Mouse (Mus musculus): ENCODE data around the gene Rbm5.

Rbm5 gene

DNA sequence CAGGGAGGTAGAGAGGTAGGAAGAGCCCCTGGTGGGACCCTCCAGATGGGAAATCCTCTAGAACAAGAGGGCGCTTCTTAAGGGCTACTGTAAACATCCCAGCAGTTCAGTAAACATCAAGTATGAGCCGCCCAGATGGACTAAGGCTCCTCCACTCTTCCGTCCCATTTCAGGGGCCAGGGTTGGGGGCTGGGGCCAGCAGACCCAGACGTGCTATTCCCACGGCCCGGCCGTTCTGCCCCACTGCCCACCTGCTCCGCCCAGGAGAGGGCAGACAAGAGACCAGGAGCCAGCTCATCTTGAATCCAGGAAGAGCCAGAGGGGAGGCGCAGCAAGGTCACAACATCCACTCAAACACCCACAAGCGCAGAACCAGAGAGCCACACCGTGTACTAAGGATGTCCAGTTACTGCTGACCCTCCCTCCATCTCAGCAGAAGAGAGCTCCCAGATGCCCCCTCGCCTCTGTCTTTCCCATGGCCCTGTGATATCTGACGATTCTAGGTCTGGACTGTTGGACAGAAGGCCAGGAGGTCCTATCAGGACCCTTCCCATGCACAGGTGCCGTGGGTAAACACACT is 72.1 kb downstream of the Rbm5 start:
- no peak for DNase-seq

DNA sequence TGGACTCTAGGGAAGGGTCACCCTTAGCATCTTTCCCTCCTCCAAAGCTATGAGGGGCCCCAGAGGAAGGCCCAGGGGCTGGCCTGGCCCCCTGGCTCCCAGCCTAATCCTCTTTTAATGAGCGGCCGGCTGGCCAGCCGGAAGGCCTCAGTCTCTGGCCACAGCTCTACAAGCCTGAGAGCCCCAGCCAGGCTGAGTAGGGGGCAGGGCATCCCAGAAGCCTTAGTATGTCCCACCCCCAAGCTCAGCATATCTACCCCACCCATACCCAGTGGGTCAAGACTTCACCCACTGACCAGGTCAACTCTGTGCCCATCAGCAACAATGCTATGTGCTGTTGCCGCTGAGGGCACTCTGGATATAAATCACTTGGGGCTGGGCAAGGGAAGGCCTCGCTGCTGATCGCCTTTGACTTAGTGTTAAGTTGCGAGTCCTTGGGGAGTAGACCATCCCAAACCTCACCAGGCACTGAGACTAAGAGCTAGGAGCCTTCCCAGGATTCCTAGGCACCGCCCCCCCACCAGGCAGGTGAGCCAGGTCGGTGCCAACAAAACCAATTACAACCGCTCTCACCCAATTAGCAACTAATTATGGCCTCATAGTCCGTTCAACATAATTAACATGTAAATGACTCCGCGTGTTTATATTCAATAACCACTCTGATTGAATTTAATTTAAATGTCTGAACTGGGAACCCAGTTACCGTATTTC is 72.8 kb downstream of the Rbm5 start:
- no peak for DNase-seq

DNA sequence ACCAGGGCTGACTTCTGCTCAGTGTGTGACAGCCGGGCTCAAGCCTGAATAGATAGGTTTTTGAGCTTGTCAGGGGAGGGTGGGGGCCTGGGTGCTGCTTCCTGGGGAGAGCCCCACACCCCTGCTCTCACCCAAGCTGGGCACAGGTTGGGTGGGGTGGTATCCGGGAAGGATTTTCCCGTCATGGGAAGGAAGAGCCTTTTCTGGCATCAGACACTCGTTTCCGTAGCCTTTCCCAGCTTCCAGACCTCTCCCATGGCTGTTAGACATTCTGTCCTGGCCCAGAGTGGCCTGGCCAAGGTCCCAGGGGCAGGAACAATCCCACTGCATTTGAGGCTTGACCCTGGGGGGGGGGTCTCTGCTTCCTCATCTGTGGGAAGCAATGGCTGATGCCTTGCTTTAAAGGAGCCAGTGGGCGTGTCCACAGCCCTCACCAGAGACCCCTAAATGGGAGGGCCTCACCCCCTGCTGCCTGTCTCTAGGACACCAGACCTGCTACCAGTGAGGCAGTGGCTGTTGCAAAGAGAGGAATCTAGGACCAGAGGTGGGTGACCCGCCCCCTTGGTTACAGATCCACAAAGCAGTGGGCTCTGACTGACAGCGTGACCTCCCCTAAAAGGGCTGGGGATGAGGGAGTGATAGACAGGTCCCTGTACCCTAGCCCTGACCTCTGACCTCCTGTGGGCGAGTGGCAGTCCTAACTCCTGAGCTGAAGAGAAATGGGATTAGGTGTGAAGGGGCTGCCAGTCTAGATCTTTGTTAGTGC is 73.8 kb downstream of the Rbm5 start:
- no peak for DNase-seq

DNA sequence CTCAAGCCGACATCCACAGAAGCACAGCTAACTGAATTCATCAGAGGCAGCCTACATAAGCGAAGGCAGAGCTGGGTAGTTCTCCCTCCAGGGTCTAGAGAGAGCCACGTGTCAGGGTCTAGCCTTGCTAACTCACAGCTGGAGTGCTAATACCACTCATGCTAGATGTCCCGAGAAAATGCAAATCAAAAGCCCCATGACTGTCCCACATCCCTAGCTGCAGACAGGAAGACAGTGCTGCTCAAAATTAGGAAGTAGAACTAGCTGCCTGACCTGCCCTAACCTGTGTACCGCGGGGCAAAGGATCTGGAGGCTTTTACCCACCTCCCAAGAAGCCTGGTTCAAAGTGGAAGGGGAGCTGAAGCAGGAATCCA is 74.7 kb downstream of the Rbm5 start:
- DNase-seq: no peak

DNA sequence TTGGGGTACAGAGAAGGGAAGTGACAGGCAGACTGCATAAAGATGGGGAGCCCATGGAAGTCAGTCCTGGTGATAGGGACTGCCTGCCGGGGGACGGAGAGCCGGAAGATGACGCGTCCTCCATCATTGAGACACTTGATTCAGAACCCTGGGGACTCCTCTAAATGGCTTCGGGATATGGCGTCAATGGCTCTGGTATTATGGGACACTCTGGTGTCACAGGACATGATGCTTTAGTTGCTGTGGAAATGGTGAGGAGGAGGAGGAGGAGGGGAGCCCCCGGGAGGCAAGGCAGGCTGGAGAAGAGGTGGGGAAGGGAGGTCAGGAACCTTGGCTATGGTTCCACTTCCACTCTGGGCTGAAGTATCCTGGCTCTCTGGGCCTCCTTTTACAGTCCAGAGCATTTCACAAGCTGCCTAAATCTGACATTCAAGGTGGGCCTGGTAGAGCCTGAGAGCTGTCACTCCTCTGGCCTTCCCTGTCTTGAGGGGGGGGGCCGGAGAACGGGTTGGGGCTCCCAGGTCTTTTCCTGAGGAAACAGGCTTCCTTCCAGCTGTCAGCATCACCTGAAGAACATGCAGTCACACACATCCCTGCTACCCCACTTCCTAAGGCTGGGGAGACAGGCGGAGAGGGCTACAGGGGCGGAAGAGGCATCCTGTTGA is 75.2 kb downstream of the Rbm5 start:
- no peak for DNase-seq

DNA sequence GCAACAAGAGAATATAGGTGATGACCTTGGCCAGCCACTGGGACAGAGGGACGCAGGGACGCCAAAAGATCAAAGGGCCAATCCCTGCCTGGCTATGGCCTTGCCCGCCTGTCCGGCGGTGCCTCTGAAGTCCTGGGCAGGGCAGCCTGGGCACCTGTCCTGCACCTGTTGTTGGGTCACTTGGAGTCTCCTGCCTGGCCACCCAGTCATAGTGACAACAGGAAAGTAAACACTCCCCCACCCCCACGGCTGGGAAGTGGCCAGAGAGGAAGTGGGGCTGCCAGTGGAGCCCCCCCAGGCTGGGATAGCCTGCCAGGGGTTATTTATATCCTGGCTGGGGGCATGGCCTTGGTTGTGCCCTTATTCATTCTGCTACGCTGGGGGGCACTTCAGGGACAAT is 76.2 kb downstream of the Rbm5 start:
- no peak for DNase-seq

DNA sequence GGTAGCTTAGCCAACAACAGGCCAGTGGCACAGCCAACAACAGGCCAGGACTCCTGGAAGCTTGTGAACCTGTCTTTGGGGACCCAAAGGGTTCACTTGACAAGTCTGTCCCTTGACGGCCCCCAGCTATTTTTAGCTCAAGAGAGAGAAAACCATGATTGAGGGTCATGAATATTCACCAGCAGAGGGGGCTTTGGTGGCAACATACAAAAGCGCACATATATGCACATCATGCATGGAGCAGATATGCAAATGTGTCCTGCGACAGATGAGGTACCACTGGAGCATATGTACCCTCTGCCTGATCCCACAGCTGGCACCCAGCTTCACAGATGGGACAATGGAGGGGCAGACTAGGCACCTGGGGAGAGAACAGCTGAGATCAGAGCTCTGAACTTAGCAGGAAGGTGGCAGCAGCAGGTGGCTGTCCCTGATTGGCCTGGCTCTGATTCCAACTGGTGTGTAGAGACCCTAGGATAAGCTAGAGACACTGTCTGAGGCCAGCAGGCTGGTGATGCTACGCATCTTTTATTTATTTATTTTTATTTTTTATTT is 77.3 kb downstream of the Rbm5 start:
- DNase-seq: no peak

DNA sequence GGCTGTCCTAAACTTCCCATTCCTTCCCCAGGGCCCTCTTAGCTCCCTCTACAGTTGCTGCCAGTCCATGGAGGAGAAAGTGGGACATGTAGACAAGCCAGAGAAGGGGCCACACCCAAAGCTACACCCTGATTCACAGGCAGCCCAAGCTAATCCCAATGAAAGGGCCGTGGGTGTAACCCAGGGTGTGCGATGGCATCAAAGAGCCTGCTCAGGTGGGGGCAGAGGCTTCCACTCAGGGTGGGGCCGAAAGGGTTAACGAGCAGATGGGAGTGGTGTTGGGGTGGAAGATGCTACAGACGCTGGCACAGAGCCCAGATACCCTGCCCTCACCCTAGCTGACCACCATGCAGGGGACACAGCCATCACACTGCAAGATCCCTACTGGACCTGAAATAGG is 78.0 kb downstream of the Rbm5 start:
- no peak for DNase-seq

DNA sequence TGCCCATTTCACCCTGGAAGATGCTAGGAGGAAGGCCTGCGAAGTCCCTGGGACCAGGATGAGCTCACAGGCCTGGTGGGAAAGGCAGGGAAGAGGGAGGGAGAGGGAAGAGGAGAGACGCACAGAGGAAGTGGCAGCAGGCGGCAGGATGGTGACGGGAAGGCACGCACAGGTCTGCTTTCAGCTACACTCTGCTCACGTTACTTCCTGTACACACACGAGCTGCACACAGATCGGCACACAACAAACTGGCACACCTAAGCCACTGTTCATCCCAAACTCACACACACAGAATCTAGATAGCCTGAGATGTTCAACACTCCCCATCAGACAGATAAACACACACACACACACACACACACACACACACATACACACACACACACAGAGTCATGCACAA is 80.4 kb downstream of the Rbm5 start:
- no peak for DNase-seq
